ENCODE assay signal across 8 mouse cellular contexts in the genomic region with DNA sequence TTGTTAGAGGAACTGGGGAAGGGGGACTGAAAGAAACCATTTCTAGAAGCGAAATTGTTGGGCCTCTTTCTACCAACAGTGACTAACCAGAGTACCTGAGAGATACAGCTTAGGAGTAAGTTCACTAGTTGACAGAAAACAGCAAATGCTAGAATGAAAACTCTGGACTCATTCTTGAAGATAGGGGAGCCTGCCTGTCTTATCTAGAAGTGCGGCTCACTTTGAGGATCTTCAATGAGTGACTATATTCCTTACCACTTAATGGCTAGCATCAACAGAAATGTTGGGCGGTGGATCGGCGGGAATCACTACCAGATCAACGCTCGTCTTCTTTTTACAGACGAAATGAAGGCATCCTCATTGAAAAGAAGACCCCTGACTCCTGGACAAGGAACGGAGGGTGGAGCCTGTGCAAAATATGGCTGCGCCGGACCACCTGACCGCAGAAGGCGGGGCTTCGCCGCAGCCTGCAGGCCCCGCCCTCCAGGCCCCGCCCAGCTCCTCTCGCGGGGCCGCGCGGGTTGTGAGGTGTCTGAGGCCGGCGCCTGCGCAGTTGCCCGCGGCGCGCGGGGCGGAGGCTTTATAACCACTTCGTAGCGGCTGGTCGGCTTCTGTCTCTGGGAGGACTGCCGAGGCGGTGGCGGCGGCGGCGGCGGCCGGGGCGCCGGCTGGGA. TPM values are rescaled to one million over a fixed set of nuclear protein-coding genes. Genes with fewer than 3 reads are reported as not detected.
DNase-seq lines count a peak whose midpoint lies in the region; ATAC-seq and TF ChIP-seq lines count a peak whose summit lies in the region.

No protein-coding gene starts in this region.

- H3K36me3 ChIP-seq in ES-Bruce4 (ENCODE audit: control insufficient read depth, insufficient read depth, low read length, poor library complexity, severe bottlenecking), result no peaks in the 10 kb centered on the region
- H3K36me3 ChIP-seq in forebrain, embryonic 14.5 days (ENCODE audit: control insufficient read depth, insufficient read depth, low read length), result no peaks in the 10 kb centered on the region

- ATAC-seq in cerebellum, adult (ENCODE audit: insufficient number of reproducible peaks, low FRiP score, low TSS enrichment), result peak; percentile 92
- peak; percentile 97 for ATAC-seq in forebrain, embryonic 14.5 days
- peak; percentile 56 for ATAC-seq in neutrophil, adult 5-6 weeks (ENCODE audit: extremely low read depth, insufficient number of reproducible peaks, low FRiP score, poor library complexity, severe bottlenecking)

- TF ChIP-seq EP300 in ES-Bruce4 (IDR thresholded peaks at IDR 0.05; ENCODE audit: insufficient read depth, low read depth, low read length), result no peak

- no peaks in the 10 kb centered on the region for H3K27me3 ChIP-seq in ES-Bruce4 (ENCODE audit: control insufficient read depth, insufficient read depth, low read length, poor library complexity, severe bottlenecking)
- H3K27me3 ChIP-seq in forebrain, embryonic 14.5 days (replicated peaks; ENCODE audit: control insufficient read depth, insufficient read depth, low read length), result no peaks in the 10 kb centered on the region

- peak overlapping the region; percentile 93 for H3K4me3 ChIP-seq in ES-Bruce4 (ENCODE audit: low read depth, low read length)
- H3K4me3 ChIP-seq in forebrain, embryonic 14.5 days (ENCODE audit: low read depth, low read length), result peak overlapping the region; percentile 91
- H3K4me3 ChIP-seq in lung, adult 2 months (replicated peaks; ENCODE audit: extremely low read depth, low read depth, low read length), result peak overlapping the region; percentile 71

- peak; percentile 11 for TF ChIP-seq POLR2A in ES-Bruce4 (IDR thresholded peaks at IDR 0.05; ENCODE audit: insufficient read depth, low read length)
- peak; percentile 90 for TF ChIP-seq POLR2A in lung, adult 2 months (IDR thresholded peaks at IDR 0.05; ENCODE audit: borderline replicate concordance, extremely low read depth, low read depth, low read length)

- no peaks in the 10 kb centered on the region for H3K9me3 ChIP-seq in ES-Bruce4 (replicated peaks; ENCODE audit: control insufficient read depth, insufficient read depth, low read length, poor library complexity, severe bottlenecking)
- no peaks in the 10 kb centered on the region for H3K9me3 ChIP-seq in forebrain, embryonic 14.5 days (replicated peaks; ENCODE audit: control insufficient read depth, low read length)

- peak; percentile 98 for DNase-seq in forebrain, embryonic 14.5 days (ENCODE audit: low spot score)
- peak; percentile 95 for DNase-seq in heart, postnatal 25 days (ENCODE audit: low spot score)
- DNase-seq in layer of hippocampus, adult 18-20 months (ENCODE audit: low spot score in 2 of 2), result peak; percentile 94 to 98
- DNase-seq in lung, adult 2 months, result peak; percentile 96
- peak; percentile 92 to 93 for DNase-seq in thymus, adult 18-20 months

- no peak for TF ChIP-seq CTCF in ES-Bruce4 (IDR thresholded peaks at IDR 0.05; ENCODE audit: low read depth, low read length)
- TF ChIP-seq CTCF in lung, adult 2 months (IDR thresholded peaks at IDR 0.05; ENCODE audit: insufficient read depth, low read length), result no peak

- peaks cover 2% of the 10 kb centered on the region for H3K4me1 ChIP-seq in ES-Bruce4 (ENCODE audit: control insufficient read depth, insufficient read depth, low read length)
- peaks cover 6% of the 10 kb centered on the region for H3K4me1 ChIP-seq in forebrain, embryonic 14.5 days (ENCODE audit: control insufficient read depth, insufficient read depth, low read length)
- peaks cover 4% of the 10 kb centered on the region for H3K4me1 ChIP-seq in lung, adult 2 months (ENCODE audit: control insufficient read depth, insufficient read depth, low read length)

- 5% methylated on average over 38 of the region's 44 CpGs for WGBS in forebrain, embryonic 14.5 days
- WGBS in lung, adult 2 months, result 4% methylated on average over 44 of the region's 44 CpGs

- intact Hi-C loops in heart, postnatal 25 days (cut with DNase I), result loop anchor here (10.0 kb wide), 1 partner anchor 63 kb away; a partner anchor contains a TSS

- H3K4me2 ChIP-seq in forebrain, embryonic 14.5 days (ENCODE audit: low read length), result peak overlapping the region; percentile 100

- H3K27ac ChIP-seq in ES-Bruce4 (ENCODE audit: insufficient read depth, low read length), result no peak overlapping the region
- H3K27ac ChIP-seq in forebrain, embryonic 14.5 days (ENCODE audit: low read depth, low read length), result peak overlapping the region; percentile 91

- peak overlapping the region; percentile 98 for H3K9ac ChIP-seq in ES-Bruce4 (ENCODE audit: low read depth, poor library complexity, severe bottlenecking)
- H3K9ac ChIP-seq in forebrain, embryonic 14.5 days (ENCODE audit: low read length), result peak overlapping the region; percentile 94

RNA-seq across cellular contexts. Expression of a gene that starts 0.4 kb away (rescaled TPM):
- 38.8 and 43.4 TPM in 2 replicates for polyA plus RNA-seq in ES-Bruce4 (2011; ENCODE audit: insufficient read depth, insufficient read length, low read depth, missing spikeins)
- polyA plus RNA-seq in forebrain, embryonic 14.5 days (2014; fragmentation: Nextera tagmentation; extraction: Ambion mirVana), result 20.1 and 20.5 TPM in 2 replicates
- 10 to 100 TPM; 21.8 to 21.9 TPM for total RNA-seq in heart, postnatal 25 days (2021)
- 10 to 100 TPM; 43.5 to 46.4 TPM for total RNA-seq in layer of hippocampus, adult 18-20 months (2021)
- 51.1 and 70.7 TPM in 2 replicates for polyA plus RNA-seq in lung, adult 2 months (2012; rRNA removed)
- 196 and 238 TPM in 2 replicates for total RNA-seq in neutrophil, adult 5-6 weeks (2017)

RNA-seq across cellular contexts. Expression of a gene that starts 47.7 kb away (rescaled TPM):
- polyA plus RNA-seq in ES-Bruce4 (2011; ENCODE audit: insufficient read depth, insufficient read length, low read depth, missing spikeins), result 6.9 and 8.9 TPM in 2 replicates
- not detected in 2 replicates for polyA plus RNA-seq in forebrain, embryonic 14.5 days (2014; fragmentation: Nextera tagmentation; extraction: Ambion mirVana)
- not detected for total RNA-seq in heart, postnatal 25 days (2021)
- total RNA-seq in layer of hippocampus, adult 18-20 months (2021), result not detected
- polyA plus RNA-seq in lung, adult 2 months (2012; rRNA removed), result 5.8 and 39.0 TPM in 2 replicates
- total RNA-seq in neutrophil, adult 5-6 weeks (2017), result not detected in 2 replicates
